Mouse (Mus musculus) lung, postnatal 0 days (tissue): Measurements from ENCODE around the gene Zfp369. TPM values are rescaled to one million over a fixed set of nuclear protein-coding genes. Genes with fewer than 3 reads are reported as not detected.
A peak's percentile ranks its signal among the peaks of the same experiment; 100 is the strongest.

ENCODE experiments used
- ATAC-seq: fragments of 200-750 bp; cut with Nextera tagmentation; 2 replicates; pipeline ENCODE4 v1.8.0; 2017; ENCODE audit warnings: moderate library complexity
- DNase-seq: peaks from one replicate; pipeline ENCODE4 v3.0.0-alpha.2; 2016; ENCODE audit warnings: low spot score
- H3K27ac ChIP-seq: fragments of 300-500 bp; sonication (generic); 2 replicates; pipeline ENCODE4 v1.5.1; 2014; ENCODE audit warnings: antibody characterized with exemption, mild to moderate bottlenecking, low read length, mixed read lengths
- H3K27me3 ChIP-seq: fragments of 300-500 bp; sonication (generic); replicated peaks from 2 replicates; pipeline ENCODE4 v1.6.1; 2014; ENCODE audit warnings: low read length, mixed read lengths; ENCODE audit not compliant: insufficient read depth
- H3K36me3 ChIP-seq: fragments of 300-500 bp; sonication (generic); 2 replicates; pipeline ENCODE4 v1.6.1; 2014; ENCODE audit warnings: low read length, mixed read lengths; ENCODE audit not compliant: insufficient read depth
- H3K4me1 ChIP-seq: fragments of 300-500 bp; sonication (generic); 2 replicates; pipeline ENCODE4 v1.6.1; 2014; ENCODE audit warnings: antibody characterized with exemption, low read depth, low read length, mixed read lengths; ENCODE audit not compliant: insufficient read depth
- H3K4me2 ChIP-seq: fragments of 300-500 bp; sonication (generic); replicated peaks from 2 replicates; pipeline ENCODE4 v1.6.1; 2014; ENCODE audit warnings: low read depth, mild to moderate bottlenecking, low read length, moderate library complexity, mixed read lengths
- H3K4me3 ChIP-seq: fragments of 300-500 bp; sonication (generic); 2 replicates; pipeline ENCODE4 v1.5.1; 2014; ENCODE audit warnings: low read depth, low read length
- H3K9ac ChIP-seq: fragments of 300-500 bp; sonication (generic); replicated peaks from 2 replicates; pipeline ENCODE4 v1.6.1; 2014; ENCODE audit warnings: low read depth, mild to moderate bottlenecking
- H3K9me3 ChIP-seq: fragments of 300-500 bp; sonication (generic); 2 replicates; pipeline ENCODE4 v1.6.1; 2016; ENCODE audit warnings: low read length, mixed read lengths
- CTCF ChIP-seq: IDR thresholded peaks from 2 replicates; pipeline ENCODE4 v1.5.1; 2016; ENCODE audit warnings: antibody characterized with exemption, mild to moderate bottlenecking
- EP300 ChIP-seq: IDR thresholded peaks from 2 replicates; pipeline ENCODE4 v1.6.1; 2016; ENCODE audit warnings: antibody characterized with exemption, mild to moderate bottlenecking, control low read depth
- WGBS: fragments of 180-500 bp; shearing (Covaris S2); extraction: QIAGEN DNeasy Blood & Tissue Kit; methylation state at CpG from one replicate; pipeline ENCODE4 v1.1.7; 2014; 5-methylcytosine and 5-hydroxymethylcytosine counted together
- polyA plus RNA-seq: library from polyadenylated mRNA; unstranded; fragments of >200 nt; fragmentation: Nextera tagmentation; extraction: Ambion mirVana; gene quantifications from 2 replicates; pipeline ENCODE4 v1.2.1, GENCODE M21; 2015

Zfp369 gene
- polyA plus RNA-seq, 1 experiment from 2014 or later: 7.0 TPM

DNA sequence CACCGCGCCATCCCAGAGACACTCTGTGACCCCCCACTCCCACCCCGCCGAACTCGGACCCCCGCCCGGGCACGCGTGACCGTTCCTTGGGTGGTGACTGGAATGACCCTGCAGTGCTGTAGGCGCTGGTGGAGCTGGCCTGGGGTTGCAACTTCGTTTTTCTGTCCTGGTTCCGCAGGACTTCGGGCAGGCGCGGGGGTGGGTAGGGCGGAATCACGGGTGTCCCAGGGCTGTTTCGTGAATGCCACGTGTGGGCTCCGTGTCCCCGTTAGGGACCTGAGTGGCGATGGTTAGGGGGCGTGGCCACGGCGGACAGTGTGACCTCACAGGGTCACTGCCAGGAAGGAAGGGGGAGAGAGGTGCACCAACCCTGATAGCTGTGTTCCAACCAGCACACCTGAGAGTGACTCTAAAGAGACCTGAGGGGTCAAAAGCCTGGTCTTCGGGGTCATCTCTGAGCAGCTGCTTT, 36.3 kb upstream of the Zfp369 start:
- 0 out of 2 replicates have a peak overlapping the region, but pooled peaks have one; percentile 63 for H3K9ac ChIP-seq
- no peak for TF ChIP-seq EP300
- no peak for TF ChIP-seq CTCF

DNA sequence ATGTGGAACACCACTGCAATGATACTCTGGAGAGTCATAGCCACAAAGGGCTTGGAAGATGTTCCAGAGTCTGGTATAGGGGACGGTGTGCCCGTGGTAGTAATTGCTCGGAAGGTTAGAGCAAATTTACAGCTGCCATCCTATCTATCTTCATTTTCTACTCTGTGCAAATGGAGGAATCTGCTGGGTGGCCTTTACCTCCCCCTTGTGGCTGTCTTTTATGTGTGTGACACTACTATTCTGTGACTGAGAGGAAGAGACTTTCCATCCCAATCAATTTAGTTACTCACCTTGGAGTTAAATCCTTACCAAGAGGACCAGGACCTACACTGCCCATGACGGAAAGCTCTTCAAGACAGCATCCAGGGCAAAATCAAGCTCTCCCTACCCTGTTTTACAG, 35.3 kb upstream of the Zfp369 start:
- WGBS: 95% methylated on average over 4 of the region's 4 CpGs
- peak; percentile 50 for TF ChIP-seq CTCF
- TF ChIP-seq EP300: no peak
- no peaks in the 10 kb centered on the region for H3K36me3 ChIP-seq
- no peak overlapping the region for H3K4me2 ChIP-seq
- H3K9ac ChIP-seq: no peak overlapping the region
- H3K27ac ChIP-seq: no peak overlapping the region
- H3K4me1 ChIP-seq: peaks cover 12% of the 10 kb centered on the region; the same call in 1 of the 2 replicates
- H3K4me3 ChIP-seq: no peak overlapping the region
- H3K27me3 ChIP-seq: no peaks in the 10 kb centered on the region
- H3K9me3 ChIP-seq: 0 out of 2 replicates have a peak, but pooled peaks cover 6% of the 10 kb centered on the region
- DNase-seq: no peak
- ATAC-seq: no peak

More for the DNA sequence above, 36.3 kb upstream of the Zfp369 start:
- DNase-seq (no peak), ATAC-seq (no peak)
- H3K4me1 ChIP-seq: peaks cover 12% of the 10 kb centered on the region; the same call in 1 of the 2 replicates
- peak overlapping the region; percentile 98 for H3K4me2 ChIP-seq
- H3K27ac ChIP-seq: no peak overlapping the region
- H3K4me3 ChIP-seq: peak overlapping the region; percentile 75
- 0 out of 2 replicates have a peak, but pooled peaks cover 6% of the 10 kb centered on the region for H3K9me3 ChIP-seq
- 35% methylated on average over 27 of the region's 27 CpGs for WGBS
- no peaks in the 10 kb centered on the region for H3K27me3 ChIP-seq
- no peaks in the 10 kb centered on the region for H3K36me3 ChIP-seq

DNA sequence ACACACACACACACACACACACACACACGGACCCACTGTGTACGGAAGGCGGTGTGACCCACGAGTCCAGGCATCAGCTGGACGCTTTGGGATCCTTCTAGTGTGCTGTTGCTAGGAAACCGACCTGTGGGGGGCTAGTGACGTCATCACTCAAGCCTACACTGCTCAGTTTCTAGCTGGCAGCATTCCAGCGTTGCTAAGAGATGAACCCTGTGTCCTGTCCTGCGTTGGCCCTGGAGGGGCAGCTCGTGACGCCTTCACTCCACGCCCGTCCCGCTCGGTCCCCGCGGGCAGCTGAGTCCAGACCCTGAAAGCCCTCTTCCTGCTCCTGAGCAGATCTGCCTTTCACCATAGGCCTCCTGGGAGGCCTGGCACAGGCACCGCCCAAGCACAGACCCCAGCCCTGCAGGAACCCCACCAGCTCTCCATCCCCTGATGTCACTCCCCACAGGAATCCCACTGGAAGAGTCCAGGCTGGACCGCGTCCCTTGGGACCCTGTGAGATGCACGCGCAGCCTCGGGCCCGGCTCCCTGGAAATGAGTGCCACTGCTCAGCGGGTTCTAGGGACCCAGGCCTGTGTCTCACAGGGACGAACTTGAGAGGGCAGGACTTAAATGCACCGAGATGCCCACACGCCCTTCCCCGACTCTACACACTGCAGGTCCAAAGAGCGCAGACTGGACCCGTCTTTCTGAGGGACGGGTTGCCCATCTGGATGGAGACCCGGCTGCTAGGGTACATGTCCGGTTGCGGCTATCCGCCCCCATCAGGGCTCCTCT, 20.2 kb upstream of the Zfp369 start:
- Histone ChIP-seq H3K4me1 (no peaks in the 10 kb centered on the region), H3K9me3 (peaks cover 19% of the 10 kb centered on the region), H3K36me3 (no peaks in the 10 kb centered on the region), H3K27me3 (no peaks in the 10 kb centered on the region), H3K9ac (no peak overlapping the region), H3K27ac (no peak overlapping the region), H3K4me3 (no peak overlapping the region), H3K4me2 (0 out of 2 replicates have a peak overlapping the region, but pooled peaks have one; percentile 14)
- peak; percentile 48 for ATAC-seq
- peak; percentile 22 for DNase-seq
- TF ChIP-seq EP300: no peak
- no peak for TF ChIP-seq CTCF
- WGBS: 35% methylated on average over 29 of the region's 36 CpGs

- no peak for DNase-seq
- Histone ChIP-seq H3K27me3 (no peaks in the 10 kb centered on the region), H3K4me3 (no peak within 1 kb of the TSS), H3K9me3 (peaks cover 19% of the 10 kb centered on the region), H3K4me1 (no peaks in the 10 kb centered on the region), H3K9ac (no peak within 1 kb of the TSS), H3K27ac (no peak within 1 kb of the TSS), H3K4me2 (0 out of 2 replicates have a peak within 1 kb of the TSS, but pooled peaks have one; percentile 14), H3K36me3 (no peaks in the 10 kb centered on the region)
- 35% methylated on average over 26 of the region's 29 CpGs for WGBS
- ATAC-seq: no peak
- TF ChIP-seq EP300: no peak
- no peak for TF ChIP-seq CTCF
Observed at GRCm38 (mm10) chr13:65259239-65259638, 19.4 kb upstream of the Zfp369 start, which contains the start of gene Gm10775. Gm10775 (plus strand) TSS chr13:65259539.

DNA sequence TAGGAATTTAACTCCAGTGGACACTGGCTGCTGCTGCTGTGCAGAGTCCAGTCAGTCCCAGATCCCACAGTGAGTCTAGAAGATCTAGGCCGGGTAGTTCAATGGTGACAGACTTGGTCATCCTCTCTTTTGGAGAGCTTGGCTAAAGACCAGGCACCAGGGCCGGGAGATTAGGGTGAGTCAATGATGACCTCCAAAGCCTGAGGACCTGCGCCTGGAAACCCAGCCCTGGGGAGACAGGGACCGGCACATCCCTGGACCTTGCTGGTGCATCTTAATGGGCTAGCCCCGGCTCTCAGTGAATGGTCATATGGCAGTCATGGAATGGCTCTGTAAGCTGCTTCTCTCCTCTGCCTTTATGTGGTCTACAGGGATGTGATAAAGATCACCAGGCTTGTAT, 16.5 kb upstream of the Zfp369 start:
- Histone ChIP-seq H3K4me1 (no peaks in the 10 kb centered on the region), H3K36me3 (no peaks in the 10 kb centered on the region), H3K27ac (no peak overlapping the region), H3K9ac (no peak overlapping the region), H3K4me3 (no peak overlapping the region), H3K4me2 (no peak overlapping the region), H3K27me3 (no peaks in the 10 kb centered on the region), H3K9me3 (peaks cover 19% of the 10 kb centered on the region)
- DNase-seq (no peak), ATAC-seq (no peak)
- TF ChIP-seq CTCF (no peak), EP300 (no peak)
- 97% methylated on average over 5 of the region's 5 CpGs for WGBS

DNA sequence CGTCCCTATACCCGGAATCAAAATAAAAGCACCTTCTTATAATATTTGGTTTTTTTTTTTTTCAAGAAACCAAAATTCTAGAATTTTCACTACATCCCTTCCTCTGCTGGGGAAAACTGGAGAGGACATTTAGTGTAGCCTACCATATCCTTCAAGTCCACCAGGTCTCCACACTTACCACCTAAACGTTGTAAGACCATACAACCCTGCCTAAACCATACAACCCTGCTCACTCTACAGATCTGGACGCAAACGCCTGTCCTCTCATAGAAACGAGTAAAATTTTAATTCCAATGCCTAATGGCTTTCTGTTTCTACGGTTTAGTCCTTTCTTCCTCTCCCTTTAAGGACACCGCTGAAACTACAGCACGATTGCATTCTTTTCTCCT, 626 bp upstream of the Zfp369 start:
- peak; percentile 18 for DNase-seq
- Histone ChIP-seq H3K9me3 (no peaks in the 10 kb centered on the region), H3K4me3 (peak overlapping the region; percentile 74), H3K27me3 (no peaks in the 10 kb centered on the region), H3K27ac (peak overlapping the region; percentile 81), H3K4me1 (0 out of 2 replicates have a peak, but pooled peaks cover 3% of the 10 kb centered on the region), H3K4me2 (peak overlapping the region; percentile 61), H3K36me3 (no peaks in the 10 kb centered on the region), H3K9ac (peak overlapping the region; percentile 61)
- TF ChIP-seq CTCF (no peak), EP300 (no peak)
- peak; percentile 13; the same call in 1 of the 2 replicates for ATAC-seq
- WGBS: 10% methylated on average over 9 of the region's 9 CpGs
